Mouse (Mus musculus): ENCODE measurements around the gene 9130023H24Rik. TPM values are rescaled to one million over a fixed set of nuclear protein-coding genes. Genes with fewer than 3 reads are reported as not detected.

Gene 9130023H24Rik
- total and polyA plus RNA-seq, 2 experiments from 2014 or later, result 4.2 to 6.3 TPM

DNA sequence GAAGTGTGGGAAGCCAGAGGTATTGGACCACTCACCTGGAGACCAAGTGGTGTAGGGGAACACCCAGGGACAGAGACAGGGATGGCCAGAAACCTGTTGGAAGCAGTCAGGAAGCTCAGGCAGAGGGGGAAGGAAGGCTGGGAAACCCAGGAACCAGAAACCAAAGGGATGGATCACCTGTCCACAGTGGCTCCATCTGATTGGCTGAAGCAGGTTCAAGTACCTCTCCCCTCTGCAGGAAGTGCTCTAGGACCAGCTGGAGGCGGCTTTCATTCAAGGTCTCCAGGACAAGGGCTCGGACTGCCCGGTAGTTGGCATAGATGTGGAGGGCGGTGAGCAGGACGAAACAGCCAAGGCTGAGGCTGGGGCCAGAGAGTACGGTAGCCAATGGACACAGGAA lies 38.2 kb upstream of the 9130023H24Rik start:
- H3K27ac ChIP-seq (ENCODE audit: low read depth, low read length), result no peak overlapping the region
- H3K4me1 ChIP-seq (ENCODE audit: insufficient read depth, low read length), result no peaks in the 10 kb centered on the region
- H3K4me2 ChIP-seq (ENCODE audit: low read depth, low read length, poor library complexity, severe bottlenecking), result no peak overlapping the region
- H3K36me3 ChIP-seq (ENCODE audit: insufficient read depth, low read length), result peaks cover 40% of the 10 kb centered on the region
- TF ChIP-seq CTCF (IDR thresholded peaks at IDR 0.05), result no peak
- ATAC-seq (ENCODE audit: low FRiP score) (no peak), DNase-seq (ENCODE audit: low spot score) (no peak)
- H3K4me3 ChIP-seq (ENCODE audit: low read depth, low read length), result no peak overlapping the region
- no peaks in the 10 kb centered on the region for H3K27me3 ChIP-seq (ENCODE audit: insufficient read depth, low read length)
- H3K9ac ChIP-seq (replicated peaks; ENCODE audit: low read length, poor library complexity, severe bottlenecking), result no peak overlapping the region
- 96% methylated on average over 6 of the region's 6 CpGs for WGBS
- H3K9me3 ChIP-seq (ENCODE audit: low read length), result no peaks in the 10 kb centered on the region

GRCm38 (mm10) chr7:128271496-128271895 lies 33.7 kb upstream of the 9130023H24Rik start:
- peaks cover 28% of the 10 kb centered on the region for H3K36me3 ChIP-seq (ENCODE audit: insufficient read depth, low read length)
- no peak for TF ChIP-seq CTCF (IDR thresholded peaks at IDR 0.05)
- ATAC-seq (ENCODE audit: low FRiP score) (no peak), DNase-seq (ENCODE audit: low spot score) (no peak)
- H3K9ac ChIP-seq (replicated peaks; ENCODE audit: low read length, poor library complexity, severe bottlenecking), result no peak overlapping the region
- no peaks in the 10 kb centered on the region for H3K9me3 ChIP-seq (ENCODE audit: low read length)
- H3K4me3 ChIP-seq (ENCODE audit: low read depth, low read length), result no peak overlapping the region
- H3K4me1 ChIP-seq (ENCODE audit: insufficient read depth, low read length), result no peaks in the 10 kb centered on the region
- H3K4me2 ChIP-seq (ENCODE audit: low read depth, low read length, poor library complexity, severe bottlenecking), result no peak overlapping the region
- H3K27me3 ChIP-seq (ENCODE audit: insufficient read depth, low read length), result no peaks in the 10 kb centered on the region
- WGBS, result 97% methylated on average over 9 of the region's 9 CpGs
- H3K27ac ChIP-seq (ENCODE audit: low read depth, low read length), result no peak overlapping the region

GRCm38 (mm10) chr7:128270431-128270850 lies 32.6 kb upstream of the 9130023H24Rik start:
- no peak for TF ChIP-seq CTCF (IDR thresholded peaks at IDR 0.05)
- ATAC-seq (ENCODE audit: low FRiP score) (no peak), DNase-seq (ENCODE audit: low spot score) (no peak)
- Histone ChIP-seq H3K9ac (replicated peaks; ENCODE audit: low read length, poor library complexity, severe bottlenecking) (no peak overlapping the region), H3K27ac (ENCODE audit: low read depth, low read length) (no peak overlapping the region), H3K4me3 (ENCODE audit: low read depth, low read length) (no peak overlapping the region), H3K9me3 (ENCODE audit: low read length) (no peaks in the 10 kb centered on the region), H3K4me1 (ENCODE audit: insufficient read depth, low read length) (no peaks in the 10 kb centered on the region), H3K27me3 (ENCODE audit: insufficient read depth, low read length) (no peaks in the 10 kb centered on the region), H3K36me3 (ENCODE audit: insufficient read depth, low read length) (peaks cover 23% of the 10 kb centered on the region), H3K4me2 (ENCODE audit: low read depth, low read length, poor library complexity, severe bottlenecking) (no peak overlapping the region)
- WGBS, result 68% methylated on average over 13 of the region's 13 CpGs

DNA sequence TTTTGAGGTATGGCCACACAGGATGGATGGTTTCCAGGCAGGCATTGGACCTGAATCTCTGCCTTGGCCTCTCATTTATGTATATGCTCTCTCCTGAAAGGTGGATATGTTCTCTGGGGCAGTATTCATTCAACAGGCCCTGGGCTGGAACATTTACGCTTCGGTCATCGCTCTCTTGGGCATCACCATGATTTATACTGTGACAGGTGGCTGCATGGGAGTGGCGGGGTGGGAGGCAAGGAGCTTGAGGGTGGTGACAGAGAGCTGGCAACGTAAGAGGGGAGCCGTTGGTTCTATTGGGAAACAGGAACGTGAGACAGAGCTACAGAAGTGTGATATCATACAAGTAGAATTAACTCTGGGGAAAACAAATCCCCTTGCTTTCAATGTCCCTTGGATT lies 30.0 kb upstream of the 9130023H24Rik start:
- WGBS, result 89% methylated on average over 7 of the region's 7 CpGs
- DNase-seq (ENCODE audit: low spot score) (no peak), ATAC-seq (ENCODE audit: low FRiP score) (no peak)
- H3K9ac ChIP-seq (replicated peaks; ENCODE audit: low read length, poor library complexity, severe bottlenecking), result no peak overlapping the region
- H3K9me3 ChIP-seq (ENCODE audit: low read length), result no peaks in the 10 kb centered on the region
- H3K4me1 ChIP-seq (ENCODE audit: insufficient read depth, low read length), result no peaks in the 10 kb centered on the region
- no peak overlapping the region for H3K4me2 ChIP-seq (ENCODE audit: low read depth, low read length, poor library complexity, severe bottlenecking)
- H3K27me3 ChIP-seq (ENCODE audit: insufficient read depth, low read length), result no peaks in the 10 kb centered on the region
- TF ChIP-seq CTCF (IDR thresholded peaks at IDR 0.05), result no peak
- peaks cover 14% of the 10 kb centered on the region for H3K36me3 ChIP-seq (ENCODE audit: insufficient read depth, low read length)
- no peak overlapping the region for H3K27ac ChIP-seq (ENCODE audit: low read depth, low read length)
- no peak overlapping the region for H3K4me3 ChIP-seq (ENCODE audit: low read depth, low read length)

DNA sequence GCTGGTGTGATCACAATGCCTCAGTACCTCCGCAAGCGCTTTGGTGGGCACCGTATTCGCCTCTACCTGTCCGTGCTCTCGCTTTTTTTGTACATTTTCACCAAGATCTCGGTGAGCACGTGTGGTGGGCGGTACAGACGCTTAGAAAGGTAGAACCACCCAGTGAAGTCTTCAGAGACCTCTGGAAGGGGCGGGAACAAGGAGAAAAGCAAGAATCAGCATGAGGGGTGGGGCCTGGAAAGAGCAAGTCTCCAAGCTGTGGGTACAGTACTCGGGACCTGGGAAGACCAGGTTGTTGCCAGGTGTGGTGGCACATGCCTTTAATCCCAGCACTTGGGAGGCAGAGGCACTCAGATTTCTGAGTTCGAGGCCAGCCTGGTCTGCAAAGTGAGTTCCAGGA lies 29.6 kb upstream of the 9130023H24Rik start:
- no peak overlapping the region for H3K9ac ChIP-seq (replicated peaks; ENCODE audit: low read length, poor library complexity, severe bottlenecking)
- no peak for TF ChIP-seq CTCF (IDR thresholded peaks at IDR 0.05)
- DNase-seq (ENCODE audit: low spot score) (no peak), ATAC-seq (ENCODE audit: low FRiP score) (no peak)
- H3K36me3 ChIP-seq (ENCODE audit: insufficient read depth, low read length), result peaks cover 13% of the 10 kb centered on the region
- WGBS, result 75% methylated on average over 13 of the region's 13 CpGs
- no peak overlapping the region for H3K4me3 ChIP-seq (ENCODE audit: low read depth, low read length)
- no peak overlapping the region for H3K4me2 ChIP-seq (ENCODE audit: low read depth, low read length, poor library complexity, severe bottlenecking)
- no peaks in the 10 kb centered on the region for H3K9me3 ChIP-seq (ENCODE audit: low read length)
- no peak overlapping the region for H3K27ac ChIP-seq (ENCODE audit: low read depth, low read length)
- no peaks in the 10 kb centered on the region for H3K27me3 ChIP-seq (ENCODE audit: insufficient read depth, low read length)
- H3K4me1 ChIP-seq (ENCODE audit: insufficient read depth, low read length), result no peaks in the 10 kb centered on the region

- H3K4me1 ChIP-seq (ENCODE audit: insufficient read depth, low read length), result no peaks in the 10 kb centered on the region
- H3K27ac ChIP-seq (ENCODE audit: low read depth, low read length), result no peak overlapping the region
- H3K27me3 ChIP-seq (ENCODE audit: insufficient read depth, low read length), result no peaks in the 10 kb centered on the region
- WGBS, result 84% methylated on average over 5 of the region's 5 CpGs
- no peak overlapping the region for H3K4me2 ChIP-seq (ENCODE audit: low read depth, low read length, poor library complexity, severe bottlenecking)
- peaks cover 5% of the 10 kb centered on the region; the same call in 1 of the 2 replicates for H3K36me3 ChIP-seq (ENCODE audit: insufficient read depth, low read length)
- DNase-seq (ENCODE audit: low spot score) (no peak), ATAC-seq (ENCODE audit: low FRiP score) (no peak)
- no peaks in the 10 kb centered on the region for H3K9me3 ChIP-seq (ENCODE audit: low read length)
- H3K4me3 ChIP-seq (ENCODE audit: low read depth, low read length), result no peak overlapping the region
- no peak for TF ChIP-seq CTCF (IDR thresholded peaks at IDR 0.05)
- no peak overlapping the region for H3K9ac ChIP-seq (replicated peaks; ENCODE audit: low read length, poor library complexity, severe bottlenecking)
These were observed 28.2 kb upstream of the 9130023H24Rik start for GRCm38 (mm10) chr7:128266056-128266455.

All from midbrain, postnatal 0 days (tissue).